Mouse (Mus musculus): ENCODE data around the gene Gja8.

GRCm38 (mm10) chr3:96963088-96964034 lies 37.5 kb upstream of the Gja8 start:
- TF ChIP-seq POLR2A (IDR thresholded peaks at IDR 0.05; ENCODE audit: insufficient read depth, low read length) (no peak), EP300 (IDR thresholded peaks at IDR 0.05; ENCODE audit: insufficient read depth, low read depth, low read length) (no peak), CTCF (IDR thresholded peaks at IDR 0.05; ENCODE audit: low read depth, low read length) (no peak)
